Mouse (Mus musculus): ENCODE measurements around the gene Cttnbp2. TPM values are rescaled to one million over a fixed set of nuclear protein-coding genes. Genes with fewer than 3 reads are reported as not detected.

The Cttnbp2 gene
- 16.3 and 18.0 TPM in 2 replicates for polyA plus RNA-seq (2015; fragmentation: Nextera tagmentation; extraction: Ambion mirVana)

GRCm38 (mm10) chr6:18514480-18515352 lies at the start of gene Cttnbp2:
Cttnbp2 (minus strand) TSS chr6:18514843.
- H3K4me3 ChIP-seq: peak within 1 kb of the TSS; percentile 70
- peak within 1 kb of the TSS; percentile 59 for H3K9ac ChIP-seq
- H3K27me3 ChIP-seq: 0 out of 2 replicates have a peak, but pooled peaks cover 3% of the 10 kb centered on the region
- no peaks in the 10 kb centered on the region for H3K9me3 ChIP-seq
- H3K27ac ChIP-seq: no peak within 1 kb of the TSS
- H3K4me1 ChIP-seq: peaks cover 14% of the 10 kb centered on the region
- 2% methylated on average over 60 of the region's 70 CpGs for WGBS
- ATAC-seq (ENCODE audit: borderline replicate concordance, extremely low read depth, low FRiP score, low TSS enrichment): peak; percentile 94
- peak within 1 kb of the TSS; percentile 95 for H3K4me2 ChIP-seq
- no peaks in the 10 kb centered on the region for H3K36me3 ChIP-seq

GRCm38 (mm10) chr6:18559019-18559418 lies 44.4 kb upstream of the Cttnbp2 start:
- no peaks in the 10 kb centered on the region for H3K27me3 ChIP-seq
- H3K9ac ChIP-seq: no peak overlapping the region
- H3K4me1 ChIP-seq: peaks cover 4% of the 10 kb centered on the region; the same call in 1 of the 2 replicates
- H3K27ac ChIP-seq: no peak overlapping the region
- ATAC-seq (ENCODE audit: borderline replicate concordance, extremely low read depth, low FRiP score, low TSS enrichment): no peak
- H3K36me3 ChIP-seq: no peaks in the 10 kb centered on the region
- 79% methylated on average over 1 of the region's 1 CpGs for WGBS
- no peak overlapping the region for H3K4me2 ChIP-seq
- H3K9me3 ChIP-seq: no peaks in the 10 kb centered on the region
- no peak overlapping the region for H3K4me3 ChIP-seq

- WGBS: 51% methylated on average over 24 of the region's 24 CpGs
Measured at GRCm38 (mm10) chr6:18547516-18548465, 33.1 kb upstream of the Cttnbp2 start.

GRCm38 (mm10) chr6:18543878-18544277 lies 29.2 kb upstream of the Cttnbp2 start:
- WGBS: 56% methylated on average over 2 of the region's 2 CpGs
- no peak for ATAC-seq (ENCODE audit: borderline replicate concordance, extremely low read depth, low FRiP score, low TSS enrichment)

More at GRCm38 (mm10) chr6:18547516-18548465, 33.1 kb upstream of the Cttnbp2 start:
- no peaks in the 10 kb centered on the region; the same call in 1 of the 2 replicates for H3K4me1 ChIP-seq
- no peaks in the 10 kb centered on the region for H3K27me3 ChIP-seq
- no peak for ATAC-seq (ENCODE audit: borderline replicate concordance, extremely low read depth, low FRiP score, low TSS enrichment)
- H3K36me3 ChIP-seq: no peaks in the 10 kb centered on the region
- H3K27ac ChIP-seq: no peak overlapping the region
- no peak overlapping the region for H3K9ac ChIP-seq
- no peak overlapping the region for H3K4me3 ChIP-seq
- peak overlapping the region; percentile 33; the same call in 1 of the 2 replicates for H3K4me2 ChIP-seq
- no peaks in the 10 kb centered on the region for H3K9me3 ChIP-seq

GRCm38 (mm10) chr6:18540396-18540795 lies 25.8 kb upstream of the Cttnbp2 start:
- H3K4me1 ChIP-seq: no peaks in the 10 kb centered on the region
- H3K9ac ChIP-seq: no peak overlapping the region
- no peak overlapping the region for H3K4me3 ChIP-seq
- H3K27me3 ChIP-seq: no peaks in the 10 kb centered on the region
- no peak overlapping the region for H3K4me2 ChIP-seq
- no peaks in the 10 kb centered on the region for H3K36me3 ChIP-seq
- no peak overlapping the region for H3K27ac ChIP-seq
- H3K9me3 ChIP-seq: no peaks in the 10 kb centered on the region
- 23% methylated on average over 4 of the region's 4 CpGs for WGBS
- ATAC-seq (ENCODE audit: borderline replicate concordance, extremely low read depth, low FRiP score, low TSS enrichment): no peak

More at GRCm38 (mm10) chr6:18543878-18544277, 29.2 kb upstream of the Cttnbp2 start:
- no peak overlapping the region for H3K9ac ChIP-seq
- no peaks in the 10 kb centered on the region for H3K36me3 ChIP-seq
- no peaks in the 10 kb centered on the region for H3K9me3 ChIP-seq
- no peaks in the 10 kb centered on the region; the same call in 1 of the 2 replicates for H3K4me1 ChIP-seq
- H3K27ac ChIP-seq: no peak overlapping the region
- no peaks in the 10 kb centered on the region for H3K27me3 ChIP-seq
- no peak overlapping the region for H3K4me2 ChIP-seq
- H3K4me3 ChIP-seq: no peak overlapping the region

GRCm38 (mm10) chr6:18530394-18530793 lies 15.8 kb upstream of the Cttnbp2 start:
- no peak overlapping the region for H3K4me2 ChIP-seq
- H3K9ac ChIP-seq: no peak overlapping the region
- ATAC-seq (ENCODE audit: borderline replicate concordance, extremely low read depth, low FRiP score, low TSS enrichment): no peak
- H3K9me3 ChIP-seq: no peaks in the 10 kb centered on the region
- no peak overlapping the region for H3K4me3 ChIP-seq
- H3K4me1 ChIP-seq: no peaks in the 10 kb centered on the region
- no peaks in the 10 kb centered on the region for H3K27me3 ChIP-seq
- H3K36me3 ChIP-seq: no peaks in the 10 kb centered on the region
- no peak overlapping the region for H3K27ac ChIP-seq
- 82% methylated on average over 3 of the region's 3 CpGs for WGBS

GRCm38 (mm10) chr6:18517626-18518025 lies 3.0 kb upstream of the Cttnbp2 start:
- H3K9me3 ChIP-seq: no peaks in the 10 kb centered on the region
- no peaks in the 10 kb centered on the region for H3K36me3 ChIP-seq
- WGBS: 58% methylated on average over 2 of the region's 2 CpGs
- 0 out of 2 replicates have a peak, but pooled peaks cover 3% of the 10 kb centered on the region for H3K27me3 ChIP-seq
- no peak overlapping the region for H3K4me3 ChIP-seq
- no peak overlapping the region for H3K9ac ChIP-seq
- H3K4me2 ChIP-seq: no peak overlapping the region
- no peak overlapping the region for H3K27ac ChIP-seq
- no peak for ATAC-seq (ENCODE audit: borderline replicate concordance, extremely low read depth, low FRiP score, low TSS enrichment)
- H3K4me1 ChIP-seq: peaks cover 14% of the 10 kb centered on the region

GRCm38 (mm10) chr6:18513611-18514473 lies 801 bp downstream of the Cttnbp2 start:
- peaks cover 14% of the 10 kb centered on the region for H3K4me1 ChIP-seq
- 1% methylated on average over 28 of the region's 28 CpGs for WGBS
- H3K27ac ChIP-seq: no peak overlapping the region
- H3K36me3 ChIP-seq: no peaks in the 10 kb centered on the region
- no peak; the same call in none of the 2 replicates for ATAC-seq (ENCODE audit: borderline replicate concordance, extremely low read depth, low FRiP score, low TSS enrichment)
- peak overlapping the region; percentile 59 for H3K9ac ChIP-seq
- peak overlapping the region; percentile 95 for H3K4me2 ChIP-seq
- no peaks in the 10 kb centered on the region for H3K9me3 ChIP-seq
- H3K4me3 ChIP-seq: peak overlapping the region; percentile 70
- 0 out of 2 replicates have a peak, but pooled peaks cover 3% of the 10 kb centered on the region for H3K27me3 ChIP-seq

- WGBS: 65% methylated on average over 6 of the region's 6 CpGs
- H3K4me3 ChIP-seq: no peak overlapping the region
- H3K4me2 ChIP-seq: no peak overlapping the region
- no peak overlapping the region for H3K27ac ChIP-seq
- 0 out of 2 replicates have a peak, but pooled peaks cover 3% of the 10 kb centered on the region for H3K27me3 ChIP-seq
- H3K9me3 ChIP-seq: no peaks in the 10 kb centered on the region
- H3K9ac ChIP-seq: no peak overlapping the region
- no peak for ATAC-seq (ENCODE audit: borderline replicate concordance, extremely low read depth, low FRiP score, low TSS enrichment)
- peaks cover 14% of the 10 kb centered on the region for H3K4me1 ChIP-seq
- no peaks in the 10 kb centered on the region for H3K36me3 ChIP-seq
Measured at GRCm38 (mm10) chr6:18511886-18512285, 2.8 kb downstream of the Cttnbp2 start.

- H3K27ac ChIP-seq: 0 out of 2 replicates have a peak overlapping the region, but pooled peaks have one; percentile 4
- no peak for ATAC-seq (ENCODE audit: borderline replicate concordance, extremely low read depth, low FRiP score, low TSS enrichment)
- 41% methylated on average over 2 of the region's 2 CpGs for WGBS
Measured at GRCm38 (mm10) chr6:18508036-18508435, 6.6 kb downstream of the Cttnbp2 start.

More at GRCm38 (mm10) chr6:18508036-18508435, 6.6 kb downstream of the Cttnbp2 start:
- Histone ChIP-seq H3K36me3 (no peaks in the 10 kb centered on the region), H3K9me3 (no peaks in the 10 kb centered on the region), H3K4me1 (peaks cover 3% of the 10 kb centered on the region; the same call in 1 of the 2 replicates), H3K9ac (no peak overlapping the region), H3K4me3 (no peak overlapping the region), H3K27me3 (no peaks in the 10 kb centered on the region), H3K4me2 (no peak overlapping the region)
